Mouse (Mus musculus): ENCODE measurements around the gene Rufy4. TPM values are rescaled to one million over a fixed set of nuclear protein-coding genes. Genes with fewer than 3 reads are reported as not detected.
A peak's percentile ranks its signal among the peaks of the same experiment; 100 is the strongest.

Rufy4 gene
- under 1 TPM in 1 of 2 experiments, not detected in 1; 0.21 TPM for total RNA-seq (2021)
- long read RNA-seq: 0 reads

- DNase-seq (ENCODE audit: low spot score in 2 of 2): peak; percentile 70 to 79
These were observed at the start of gene Rufy4 for GRCm38 (mm10) chr1:74124991-74125552. Gene Rufy4, plus strand, starts transcription at chr1:74125541.

DNA sequence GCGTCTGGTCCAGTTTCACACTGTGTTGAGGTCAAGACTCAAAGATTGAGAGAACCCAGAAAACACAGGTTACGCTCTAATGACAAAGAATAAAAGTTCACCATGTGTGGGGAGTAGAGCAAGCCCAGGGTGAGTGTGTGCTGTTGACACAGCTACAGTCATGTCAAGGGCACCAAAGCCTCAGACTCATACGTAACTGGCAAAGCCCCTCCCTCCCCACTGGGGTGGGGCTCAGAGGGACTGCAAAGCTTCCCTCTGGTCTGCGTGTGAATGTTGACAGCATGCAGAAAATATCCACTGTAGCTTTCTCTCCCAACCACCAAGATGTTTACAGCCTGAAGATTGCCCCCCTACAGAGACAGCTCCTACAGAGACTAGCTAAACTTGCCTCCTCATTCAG, 49.1 kb upstream of the Rufy4 start:
- DNase-seq (ENCODE audit: low spot score in 2 of 2): no peak

DNA sequence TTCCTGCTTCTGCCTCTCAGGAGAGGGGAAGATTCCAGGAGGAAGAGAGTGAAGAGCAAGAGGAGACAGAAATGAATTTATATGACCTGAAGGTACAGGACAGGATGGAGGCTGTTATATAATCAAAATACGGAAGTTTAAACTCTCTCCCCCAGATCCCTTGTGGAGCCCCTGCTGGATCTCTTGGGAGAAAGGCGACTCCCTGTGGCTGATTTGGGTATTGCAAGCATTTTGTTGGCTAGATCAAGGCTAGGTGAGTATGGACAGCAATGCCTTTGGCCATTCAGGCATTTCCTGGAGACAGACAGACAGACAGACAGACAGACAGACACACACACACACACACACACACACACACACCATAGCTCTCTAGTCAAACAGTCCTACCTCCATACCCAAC, 48.0 kb upstream of the Rufy4 start:
- DNase-seq (ENCODE audit: low spot score in 2 of 2): peak; percentile 88 to 89

DNA sequence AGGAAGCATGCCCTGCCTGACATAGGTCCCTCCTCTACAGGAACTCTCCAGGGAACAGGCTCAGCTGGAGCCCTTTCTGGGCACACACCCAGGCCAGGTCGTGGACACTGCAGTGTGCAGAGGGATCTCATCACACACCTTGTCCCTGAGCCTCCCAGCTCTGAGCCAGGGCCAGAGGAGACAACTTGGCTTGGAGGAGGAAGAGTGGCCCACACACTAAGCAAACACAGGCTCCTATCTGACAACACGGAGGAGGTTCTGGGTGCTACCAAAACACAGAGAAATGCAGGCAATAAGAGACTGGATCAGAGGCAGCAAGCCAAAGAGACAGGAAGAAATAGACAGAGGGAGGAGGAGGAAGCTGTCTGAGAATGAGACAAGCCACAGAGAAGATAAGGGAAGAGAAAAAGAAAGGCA, 43.8 kb upstream of the Rufy4 start:
- DNase-seq (ENCODE audit: low spot score in 2 of 2): no peak

- DNase-seq (ENCODE audit: low spot score in 2 of 2): peak; percentile 52 to 56
These were observed 42.4 kb upstream of the Rufy4 start for GRCm38 (mm10) chr1:74082841-74083463.

DNA sequence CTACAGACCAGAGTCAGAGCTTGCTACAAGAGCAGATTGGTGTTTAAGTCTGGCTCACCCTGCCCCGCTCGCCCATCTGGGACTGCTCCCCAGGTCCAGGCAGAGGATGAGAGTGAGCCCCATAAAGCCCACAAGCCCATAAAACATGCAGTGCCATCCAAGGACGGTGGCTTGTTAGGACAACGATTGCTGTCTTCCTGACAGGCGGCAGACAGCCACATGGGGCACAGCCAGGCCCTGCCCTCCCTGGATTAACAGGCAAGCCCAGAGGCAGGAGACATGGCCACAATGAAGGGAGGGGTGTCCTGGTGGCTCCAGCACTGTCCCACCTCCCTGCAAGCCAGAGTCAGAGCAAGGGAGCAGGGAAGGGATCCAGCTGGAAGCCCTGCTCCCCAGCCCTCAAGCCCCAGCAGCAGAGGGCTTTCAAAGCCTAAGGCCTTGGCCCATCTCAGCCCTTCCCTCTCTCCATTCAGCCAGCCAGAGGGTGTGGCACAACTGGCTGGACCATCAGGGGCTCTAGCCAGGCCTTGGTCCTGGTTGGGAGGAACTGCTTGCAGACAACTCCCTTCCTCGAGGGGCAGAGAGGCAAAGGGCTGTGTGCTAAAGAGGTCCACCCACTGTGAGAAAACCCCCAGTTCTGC, 41.2 kb upstream of the Rufy4 start:
- DNase-seq (ENCODE audit: low spot score in 2 of 2): no peak

DNA sequence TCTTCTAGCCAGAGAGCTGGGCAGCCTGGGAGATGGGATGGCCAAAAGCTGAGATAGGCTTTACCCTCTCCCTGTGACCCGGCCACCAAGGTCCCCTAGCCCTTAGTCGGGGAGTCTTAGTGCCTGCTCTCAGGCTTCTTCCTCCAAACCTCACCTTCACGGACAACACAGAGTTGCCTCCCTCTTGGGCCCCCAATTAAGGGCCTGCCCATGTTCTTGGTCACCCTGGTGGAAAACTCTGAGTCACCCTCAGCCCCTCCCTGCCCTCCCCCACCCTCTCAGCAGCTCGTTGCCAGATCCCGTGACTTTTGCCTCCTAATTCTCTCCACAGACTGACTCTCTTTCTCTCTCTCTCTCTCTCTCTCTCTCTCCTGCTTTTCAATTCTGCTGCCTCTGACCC, 40.6 kb upstream of the Rufy4 start:
- DNase-seq (ENCODE audit: low spot score in 2 of 2): no peak

DNA sequence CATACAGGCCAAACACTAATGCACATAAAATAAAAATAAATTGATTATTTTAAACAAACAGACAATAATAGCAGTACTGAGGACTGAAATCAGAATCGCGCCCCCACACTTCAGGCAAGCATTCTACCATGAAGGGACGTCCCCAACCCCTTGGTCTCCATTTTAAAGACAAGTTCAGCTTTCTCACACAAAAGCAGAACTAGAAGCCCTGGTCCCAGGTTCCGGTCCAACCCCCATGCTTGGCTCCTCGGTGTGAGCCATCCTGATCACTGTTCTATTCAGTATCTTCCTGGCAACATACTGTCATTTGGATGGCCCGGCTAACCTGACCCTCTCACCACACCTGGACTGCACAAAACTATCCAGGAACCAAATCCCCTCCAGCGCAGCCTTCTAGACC, 39.8 kb upstream of the Rufy4 start:
- DNase-seq (ENCODE audit: low spot score in 2 of 2): no peak

GRCm38 (mm10) chr1:74088569-74088968, 36.8 kb upstream of the Rufy4 start:
- DNase-seq (ENCODE audit: low spot score in 2 of 2): no peak

DNA sequence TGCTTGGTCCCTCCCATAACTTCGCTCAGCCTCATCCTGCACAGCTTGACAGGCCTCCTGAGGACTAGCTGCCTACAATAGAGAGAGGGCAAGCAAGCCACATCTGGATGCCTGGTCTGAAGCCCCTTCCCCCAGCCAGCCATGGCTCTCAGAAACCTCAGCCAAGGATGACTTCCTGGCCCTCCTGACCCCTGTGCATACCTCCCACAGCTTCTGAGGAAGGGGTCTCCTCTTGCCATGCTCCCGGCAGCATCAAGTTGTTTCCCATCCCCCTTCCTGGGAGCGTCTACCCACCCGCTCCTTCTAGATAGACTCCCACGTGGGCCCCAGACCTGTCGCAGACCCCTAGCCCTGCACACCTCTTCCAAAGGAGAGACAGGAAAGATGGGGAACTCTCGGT, 35.0 kb upstream of the Rufy4 start:
- no peak for DNase-seq (ENCODE audit: low spot score in 2 of 2)

DNA sequence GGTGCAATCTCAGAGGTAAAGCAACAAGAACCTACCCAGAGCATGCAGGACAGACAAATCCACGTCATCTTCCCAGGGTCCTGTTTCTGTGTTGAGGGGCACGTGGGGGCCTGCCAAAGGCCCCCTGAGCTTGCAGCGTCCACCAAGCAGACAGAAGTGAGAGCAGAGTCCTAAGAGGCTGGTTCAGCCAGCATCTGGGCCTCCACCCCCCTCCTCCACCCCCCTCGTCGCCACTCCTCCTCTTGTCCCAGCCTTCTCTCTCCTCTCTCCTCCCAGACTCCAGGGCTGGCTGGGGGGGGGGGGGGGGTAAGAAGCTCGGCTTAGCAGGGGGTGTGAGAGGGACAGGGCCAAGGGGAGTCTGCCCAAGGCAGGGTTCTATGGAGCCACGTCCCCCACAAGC, 34.2 kb upstream of the Rufy4 start:
- DNase-seq (ENCODE audit: low spot score in 2 of 2): no peak

- no peak for DNase-seq (ENCODE audit: low spot score in 2 of 2)
These were observed 33.6 kb upstream of the Rufy4 start for GRCm38 (mm10) chr1:74091611-74092224.

DNA sequence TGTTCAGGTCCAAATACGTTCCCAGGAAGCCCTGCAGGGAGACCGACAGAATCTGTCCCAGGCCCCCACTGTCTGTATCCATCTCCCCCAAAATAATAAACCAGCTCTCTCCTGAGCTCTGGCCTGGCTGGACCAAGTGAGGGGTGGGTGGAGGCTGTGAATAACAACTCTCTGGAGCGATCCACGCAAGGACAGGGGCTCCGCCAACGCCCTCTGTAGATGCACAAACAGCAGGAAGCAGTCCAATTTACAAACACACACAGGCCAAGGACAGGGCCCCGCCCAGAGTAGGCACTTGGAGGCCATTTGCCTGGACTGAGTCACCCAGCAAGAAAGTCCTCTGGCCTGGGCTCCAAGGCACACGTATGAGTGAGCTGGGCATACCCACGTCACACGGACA, 33.1 kb upstream of the Rufy4 start:
- no peak for DNase-seq (ENCODE audit: low spot score in 2 of 2)

- no peak for DNase-seq (ENCODE audit: low spot score in 2 of 2)
These were observed 31.9 kb upstream of the Rufy4 start for GRCm38 (mm10) chr1:74093447-74093846.

- peak; percentile 48 to 68 for DNase-seq (ENCODE audit: low spot score in 2 of 2)
These were observed 30.7 kb upstream of the Rufy4 start for GRCm38 (mm10) chr1:74094497-74095270.

- DNase-seq (ENCODE audit: low spot score in 2 of 2): no peak
These were observed 30.0 kb upstream of the Rufy4 start for GRCm38 (mm10) chr1:74095296-74095695.

DNA sequence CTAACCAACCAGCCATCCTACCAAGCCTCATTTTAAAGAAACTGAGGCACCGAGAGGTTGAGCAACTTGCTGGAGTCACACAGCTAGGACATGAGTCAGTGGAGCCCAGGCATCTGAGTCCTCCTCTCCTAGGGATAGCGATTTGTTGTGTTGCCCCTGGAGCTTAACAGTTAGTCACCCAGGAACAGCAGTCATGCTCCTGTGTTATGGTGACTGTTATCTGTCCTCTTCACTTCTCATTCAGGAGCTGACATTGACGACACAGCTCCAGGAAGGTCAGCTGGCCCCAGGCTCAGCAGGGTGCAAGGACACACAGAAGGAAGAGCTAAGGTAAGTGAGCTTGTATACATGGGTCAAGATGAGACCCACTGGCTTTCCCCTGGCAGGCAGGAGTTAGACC, 29.6 kb upstream of the Rufy4 start:
- DNase-seq (ENCODE audit: low spot score in 2 of 2): no peak

DNA sequence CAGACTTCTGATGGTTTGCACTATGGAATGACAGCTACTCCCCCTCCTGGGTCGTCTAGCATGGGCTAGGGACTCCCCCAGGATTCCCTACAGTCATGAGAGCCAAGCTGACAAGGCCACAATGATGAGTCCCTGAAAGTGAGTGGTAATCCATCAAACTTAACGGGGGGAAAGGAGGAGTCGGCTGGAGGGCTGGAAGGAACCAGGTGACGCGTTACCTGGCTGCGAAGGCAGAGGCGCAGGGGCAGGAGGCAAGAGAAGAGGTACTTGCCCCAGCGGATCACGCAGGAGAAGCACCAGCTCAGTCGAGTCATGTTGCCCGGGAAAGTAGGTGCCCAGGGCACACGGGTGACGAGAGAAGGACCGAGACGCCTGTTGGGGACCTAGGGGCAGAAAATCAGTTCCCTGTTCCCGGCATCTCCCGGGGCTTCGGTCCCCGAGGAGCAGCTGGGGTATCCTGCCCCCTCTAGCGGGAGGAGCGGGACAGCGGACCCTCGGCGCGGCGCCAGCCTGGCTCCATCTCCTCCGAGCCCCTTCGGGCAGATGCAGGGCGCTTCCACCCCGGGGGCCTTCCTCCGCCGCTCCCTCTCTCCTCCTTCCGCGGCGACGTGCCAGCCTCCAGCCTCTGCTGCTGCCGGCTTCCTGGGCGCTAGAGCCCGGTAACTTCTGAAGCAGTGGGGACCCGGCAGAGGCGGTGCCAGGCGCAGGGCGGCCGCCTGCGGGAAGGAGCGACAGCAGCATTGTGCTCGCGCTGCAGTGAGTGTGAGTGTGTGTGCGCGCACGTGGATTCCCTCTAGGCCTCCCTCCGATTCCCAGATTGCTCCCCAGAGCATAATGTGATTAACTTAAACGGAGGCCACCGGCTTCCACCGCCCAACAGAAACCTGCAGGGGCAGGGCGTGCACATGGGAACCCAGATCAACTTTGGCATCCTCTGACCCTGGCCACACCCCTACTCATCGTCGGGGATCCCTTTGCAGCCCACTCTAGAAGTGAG, 27.0 kb upstream of the Rufy4 start:
- DNase-seq (ENCODE audit: low spot score in 2 of 2): peak; percentile 66 to 75

DNA sequence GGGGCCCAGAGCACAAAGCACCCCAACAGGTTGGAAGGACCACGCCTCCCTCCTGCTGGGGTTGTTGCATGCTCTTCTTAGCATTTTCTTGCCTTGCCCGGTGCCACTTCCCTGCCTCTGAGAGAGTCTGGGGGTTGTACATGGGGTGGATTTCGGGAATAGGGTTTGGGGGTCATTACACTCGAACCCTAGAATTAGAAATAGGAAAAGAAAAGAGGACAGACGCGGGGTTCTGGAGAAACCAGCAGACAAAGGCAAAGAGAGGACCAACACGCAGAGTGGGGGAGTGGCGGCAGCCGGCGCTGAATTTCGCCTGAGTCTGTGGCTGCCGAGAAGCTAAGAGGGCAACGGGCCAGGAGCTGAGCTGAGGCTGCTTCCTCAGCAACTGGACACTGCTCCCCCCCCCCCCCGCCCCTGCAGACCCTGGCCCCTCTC, 26.3 kb upstream of the Rufy4 start:
- peak; percentile 37 to 58 for DNase-seq (ENCODE audit: low spot score in 2 of 2)

- DNase-seq (ENCODE audit: low spot score in 2 of 2): peak in 1 of 2 experiments; percentile 61
These were observed 21.5 kb upstream of the Rufy4 start for GRCm38 (mm10) chr1:74103654-74104353.
